Mouse (Mus musculus) MEL (cell line): ENCODE data around the gene Capza3.

Experiments used
- E2F4 ChIP-seq: IDR thresholded peaks from 2 replicates; pipeline ENCODE4 v1.6.1; 2011; ENCODE audit warnings: low read depth, low read length, improper control_type of control experiment, borderline replicate concordance
- GATA1 ChIP-seq: IDR thresholded peaks from 2 replicates; pipeline ENCODE4 v1.6.1; 2011; ENCODE audit warnings: low read depth, low read length, improper control_type of control experiment
- MAX ChIP-seq: IDR thresholded peaks from 2 replicates; pipeline ENCODE4 v1.6.1; 2011; ENCODE audit warnings: low read length, improper control_type of control experiment
- MAZ ChIP-seq: IDR thresholded peaks from 2 replicates; pipeline ENCODE4 v1.6.1; 2012; ENCODE audit warnings: low read depth, mild to moderate bottlenecking, inconsistent platforms, low read length, improper control_type of control experiment
- NRF1 ChIP-seq: IDR thresholded peaks from 2 replicates; pipeline ENCODE4 v1.6.1; 2014; ENCODE audit warnings: low read depth, mild to moderate bottlenecking, inconsistent platforms, low read length, improper control_type of control experiment, moderate library complexity; ENCODE audit not compliant: poor library complexity, insufficient read depth, severe bottlenecking
- POLR2A ChIP-seq, 2 experiments: IDR thresholded peaks; 2 replicates each; pipeline ENCODE4 v1.6.1; 2011 to 2012; ENCODE audit warnings: low read length in 2 of 2, mild to moderate bottlenecking in 2 of 2, control low read depth in 1 of 2, improper control_type of control experiment in 1 of 2, low read depth in 1 of 2, moderate library complexity in 1 of 2; ENCODE audit not compliant: control insufficient read depth in 1 of 2, insufficient read depth in 1 of 2, poor library complexity in 1 of 2
- POLR2AphosphoS2 ChIP-seq: IDR thresholded peaks from 2 replicates; pipeline ENCODE4 v1.6.1; 2011; ENCODE audit warnings: low read length, improper control_type of control experiment

GRCm38 (mm10) chr6:140080933-140081332 is 39.9 kb downstream of the Capza3 start:
- no peak for TF ChIP-seq POLR2A (IDR thresholded peaks at IDR 0.05; ENCODE audit: control insufficient read depth in 1 of 2, insufficient read depth in 1 of 2, low read depth in 1 of 2, low read length in 2 of 2, poor library complexity in 1 of 2)
- no peak for TF ChIP-seq MAX
- no peak for TF ChIP-seq MAZ
- no peak for TF ChIP-seq E2F4
- TF ChIP-seq GATA1, result no peak
- no peak for TF ChIP-seq NRF1
- no peak for TF ChIP-seq POLR2AphosphoS2
